Mouse (Mus musculus) limb, embryonic 10.5 days (tissue): Measurements from ENCODE around the gene Ddx55. TPM values are rescaled to one million over a fixed set of nuclear protein-coding genes. Genes with fewer than 3 reads are reported as not detected.
"Not testable (repeated sequence)": the region's sequence is repeated elsewhere in the genome, so short reads cannot be mapped to it uniquely, and the experiment has no call there.

Source experiments
- DNase-seq: peaks from one replicate; pipeline ENCODE4 v3.0.0-alpha.2; 2017; ENCODE audit warnings: low spot score
- H3K27ac ChIP-seq: fragments of 300-500 bp; sonication (generic); 2 replicates; pipeline ENCODE4 v1.5.1; 2016; ENCODE audit warnings: mild to moderate bottlenecking
- H3K27me3 ChIP-seq: fragments of 300-500 bp; sonication (generic); 2 replicates; pipeline ENCODE4 v1.6.1; 2016; ENCODE audit warnings: low read depth, mild to moderate bottlenecking; ENCODE audit not compliant: poor library complexity, severe bottlenecking
- H3K36me3 ChIP-seq: fragments of 300-500 bp; sonication (generic); 2 replicates; pipeline ENCODE4 v1.6.1; 2016; ENCODE audit warnings: mild to moderate bottlenecking, moderate library complexity
- H3K4me1 ChIP-seq: fragments of 300-500 bp; sonication (generic); 2 replicates; pipeline ENCODE4 v1.6.1; 2016
- H3K4me3 ChIP-seq: fragments of 300-500 bp; sonication (generic); 2 replicates; pipeline ENCODE4 v1.5.1; 2016; ENCODE audit warnings: mild to moderate bottlenecking, moderate library complexity
- H3K9me3 ChIP-seq: fragments of 300-500 bp; sonication (generic); replicated peaks from 2 replicates; pipeline ENCODE4 v1.6.1; 2016; ENCODE audit warnings: mild to moderate bottlenecking
- WGBS: fragments of 180-500 bp; shearing (Covaris S2); methylation state at CpG from one replicate; pipeline ENCODE4 v1.1.7; 2016; 5-methylcytosine and 5-hydroxymethylcytosine counted together
- polyA plus RNA-seq: library from polyadenylated mRNA; unstranded; fragments of >200 nt; fragmentation: Nextera tagmentation; extraction: Ambion mirVana; gene quantifications from 2 replicates; pipeline ENCODE4 v1.2.1, GENCODE M21; 2016

The Ddx55 gene
- polyA plus RNA-seq, 1 experiment from 2014 or later = 18.0 TPM

DNA sequence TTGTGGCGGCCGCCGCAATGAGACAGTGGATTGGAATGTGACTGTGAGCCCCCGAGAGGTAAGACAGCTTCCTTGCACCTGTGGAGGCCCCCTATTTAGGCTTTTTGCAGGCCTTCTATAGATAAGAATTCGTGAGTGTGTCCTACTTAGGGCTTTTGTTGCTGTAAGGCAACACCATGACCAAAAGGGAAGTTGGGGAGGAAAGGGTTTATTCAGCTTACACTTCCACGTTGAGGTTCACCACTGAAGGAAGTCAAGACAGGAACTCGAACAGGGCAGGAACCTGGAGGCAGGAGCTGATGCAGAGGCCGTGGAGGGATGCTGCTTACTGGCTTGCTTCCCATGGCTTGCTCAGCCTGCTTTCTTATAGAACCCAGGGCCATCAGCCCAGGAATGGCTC lies 47.1 kb downstream of the Ddx55 start:
- peaks cover 16% of the 10 kb centered on the region for H3K4me1 ChIP-seq
- not testable (repeated sequence) for H3K9me3 ChIP-seq, H3K27ac ChIP-seq, H3K27me3 ChIP-seq, DNase-seq
- H3K36me3 ChIP-seq = peaks cover 27% of the 10 kb centered on the region
- H3K4me3 ChIP-seq = peak overlapping the region; percentile 94; the same call in 1 of the 2 replicates
- WGBS = 64% methylated on average over 8 of the region's 8 CpGs

DNA sequence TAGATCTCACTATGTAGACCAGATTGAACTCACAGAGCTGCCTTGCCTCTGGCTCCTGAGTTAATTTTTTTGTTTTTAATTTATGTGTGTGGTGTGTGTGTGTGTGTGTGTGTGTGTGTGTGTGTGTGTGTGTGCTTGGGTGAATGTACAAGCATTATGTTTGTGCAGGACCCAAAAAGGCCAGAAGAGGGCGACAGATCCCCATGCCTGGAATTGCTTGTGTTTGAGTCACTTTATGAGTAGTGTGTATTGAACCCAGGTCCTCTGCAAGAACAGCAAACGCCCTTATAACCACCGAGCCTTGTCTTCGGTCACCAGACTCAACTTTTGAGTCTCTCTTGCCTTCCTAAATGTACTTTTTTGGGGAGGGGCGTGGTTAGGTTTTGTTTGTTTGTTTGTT lies 49.7 kb downstream of the Ddx55 start:
- Histone ChIP-seq H3K4me3 (no peak overlapping the region), H3K27ac (no peak overlapping the region), H3K36me3 (peaks cover 2% of the 10 kb centered on the region), H3K9me3 (no peaks in the 10 kb centered on the region), H3K27me3 (no peaks in the 10 kb centered on the region), H3K4me1 (peaks cover 16% of the 10 kb centered on the region)
- 72% methylated on average over 5 of the region's 5 CpGs for WGBS
- DNase-seq = peak; percentile 68

DNA sequence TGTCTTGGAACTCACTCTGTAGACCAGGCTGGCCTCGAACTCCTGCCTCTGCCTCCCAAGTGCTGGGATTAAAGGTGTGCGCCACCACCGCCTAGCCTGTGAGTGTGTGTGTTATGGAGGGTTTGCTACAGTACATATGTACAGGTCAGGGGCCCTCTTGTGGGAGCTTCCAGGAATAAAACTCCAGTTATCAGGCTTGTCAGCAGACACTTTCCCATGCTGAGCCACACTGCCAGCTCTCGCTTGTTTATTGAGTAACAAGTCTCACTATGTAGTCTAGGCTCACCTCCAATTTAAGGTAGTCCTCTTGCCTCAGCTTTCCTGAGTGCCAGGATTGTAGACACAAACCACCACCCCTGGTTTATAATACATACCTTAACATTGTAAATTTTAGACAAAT lies 51.6 kb downstream of the Ddx55 start:
- Histone ChIP-seq H3K4me1 (peaks cover 5% of the 10 kb centered on the region), H3K27ac (no peak overlapping the region), H3K9me3 (no peaks in the 10 kb centered on the region), H3K27me3 (no peaks in the 10 kb centered on the region), H3K4me3 (no peak overlapping the region), H3K36me3 (peaks cover 9% of the 10 kb centered on the region; the same call in 1 of the 2 replicates)
- WGBS = 89% methylated on average over 4 of the region's 4 CpGs
- DNase-seq = no peak

DNA sequence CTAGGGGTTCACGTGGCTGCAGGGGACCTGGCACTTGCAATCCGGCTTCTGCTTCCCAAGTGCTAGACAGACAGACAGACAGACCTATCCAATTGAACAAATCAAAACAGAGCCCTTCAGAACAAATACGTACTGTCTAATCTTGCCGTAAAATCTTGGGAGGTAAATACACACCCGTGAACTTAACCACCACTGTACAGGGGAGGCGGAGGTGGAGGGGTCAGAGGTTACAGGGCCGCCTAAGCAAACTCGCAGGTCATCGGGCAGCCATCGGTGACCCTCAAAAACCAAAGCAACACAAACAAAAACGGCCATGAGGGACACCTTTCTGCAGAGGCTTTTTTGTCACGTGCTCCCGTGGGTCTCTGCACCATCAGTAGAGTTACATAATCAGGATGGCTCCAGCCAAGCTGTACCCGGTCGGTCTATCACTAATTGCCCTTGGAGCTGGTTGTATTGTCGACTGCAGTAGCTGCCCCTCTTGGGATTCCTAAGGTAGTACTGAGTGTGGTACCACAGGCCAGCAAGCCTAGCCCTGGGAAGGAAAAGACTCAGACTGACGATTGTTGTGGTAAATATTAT lies 52.5 kb downstream of the Ddx55 start:
- no peaks in the 10 kb centered on the region for H3K4me1 ChIP-seq
- H3K27ac ChIP-seq = no peak overlapping the region
- no peak overlapping the region for H3K4me3 ChIP-seq
- WGBS = 89% methylated on average over 17 of the region's 17 CpGs
- H3K9me3 ChIP-seq = no peaks in the 10 kb centered on the region
- DNase-seq = no peak
- H3K27me3 ChIP-seq = no peaks in the 10 kb centered on the region
- H3K36me3 ChIP-seq = peaks cover 9% of the 10 kb centered on the region; the same call in 1 of the 2 replicates

DNA sequence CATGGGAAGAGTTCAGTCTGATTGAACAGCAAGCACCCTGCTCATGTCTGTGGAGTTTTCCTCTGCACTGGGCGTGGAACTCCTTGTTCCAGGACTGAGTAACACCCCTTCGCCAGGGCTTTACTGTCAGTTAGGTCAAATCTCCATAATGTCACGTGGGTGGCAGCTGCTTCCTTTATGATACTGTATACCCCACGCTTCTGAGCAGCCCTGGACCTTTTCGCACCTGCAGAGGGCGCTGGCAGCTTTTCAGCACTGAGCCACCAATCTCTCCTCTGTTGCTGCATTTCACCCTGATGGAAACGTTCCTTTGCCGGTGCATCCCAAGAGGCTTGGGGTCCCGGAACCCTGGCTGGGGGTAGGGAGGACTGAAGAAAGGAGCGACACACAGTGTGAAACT lies 58.3 kb downstream of the Ddx55 start:
- DNase-seq = no peak
- H3K36me3 ChIP-seq = peaks cover 25% of the 10 kb centered on the region
- no peak overlapping the region for H3K4me3 ChIP-seq
- H3K27ac ChIP-seq = no peak overlapping the region
- no peaks in the 10 kb centered on the region for H3K4me1 ChIP-seq
- no peaks in the 10 kb centered on the region for H3K9me3 ChIP-seq
- no peaks in the 10 kb centered on the region for H3K27me3 ChIP-seq
- 78% methylated on average over 10 of the region's 10 CpGs for WGBS

DNA sequence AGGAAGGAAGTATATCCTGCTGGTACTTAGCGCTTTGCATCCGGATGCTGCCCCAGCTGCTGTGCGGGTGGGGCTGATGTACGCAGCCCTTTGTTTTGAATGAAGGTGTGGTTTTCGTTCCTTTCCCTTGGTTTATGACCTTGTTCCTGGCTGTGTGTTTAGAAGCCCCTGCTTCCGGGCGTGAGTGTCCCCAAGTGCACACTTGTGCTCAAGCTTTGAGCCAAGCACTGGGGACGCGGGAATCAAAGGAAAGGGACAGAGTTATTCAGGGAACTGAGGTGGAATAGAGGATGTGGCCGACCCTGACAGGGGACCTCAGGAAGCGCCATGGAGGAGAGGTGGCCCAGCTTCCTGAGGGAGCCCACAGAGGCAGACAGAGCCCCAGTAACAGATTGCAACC lies 62.0 kb downstream of the Ddx55 start:
- Histone ChIP-seq H3K27me3 (no peaks in the 10 kb centered on the region), H3K36me3 (peaks cover 29% of the 10 kb centered on the region), H3K4me1 (no peaks in the 10 kb centered on the region), H3K27ac (no peak overlapping the region), H3K9me3 (no peaks in the 10 kb centered on the region), H3K4me3 (no peak overlapping the region)
- WGBS = 84% methylated on average over 11 of the region's 11 CpGs
- no peak for DNase-seq

DNA sequence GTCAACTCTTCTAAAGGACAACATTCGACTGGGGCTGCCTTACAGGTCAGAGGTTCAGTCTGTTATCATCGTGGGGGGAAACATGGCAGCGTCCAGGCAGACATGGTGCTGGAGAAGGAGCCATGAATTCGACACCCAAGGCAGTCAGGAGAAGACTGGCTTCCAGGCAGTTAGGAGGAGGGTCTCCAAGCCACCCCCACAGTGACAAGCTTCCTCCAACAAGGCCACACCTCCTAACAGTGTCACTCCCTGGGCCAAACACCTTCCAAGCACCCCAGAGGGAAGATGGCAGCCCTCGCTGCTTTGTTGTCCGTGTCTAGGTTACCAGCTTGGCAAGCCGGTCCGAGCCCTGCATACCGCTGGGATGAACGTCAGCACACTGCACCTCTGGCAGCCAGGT lies 66.0 kb downstream of the Ddx55 start:
- DNase-seq = no peak
- no peak overlapping the region for H3K4me3 ChIP-seq
- no peaks in the 10 kb centered on the region for H3K27me3 ChIP-seq
- H3K27ac ChIP-seq = no peak overlapping the region
- WGBS = 82% methylated on average over 10 of the region's 10 CpGs
- peaks cover 19% of the 10 kb centered on the region for H3K36me3 ChIP-seq
- no peaks in the 10 kb centered on the region for H3K4me1 ChIP-seq
- no peaks in the 10 kb centered on the region for H3K9me3 ChIP-seq

Other genes starting within 250 kb of the Ddx55 start
- gene Mphosph9, start 224.9 kb upstream of the Ddx55 start, polyA plus RNA-seq = 21.8 and 23.5 TPM in 2 replicates
- gene 2810006K23Rik, start 224.8 kb upstream of the Ddx55 start, polyA plus RNA-seq = 18.0 and 20.0 TPM in 2 replicates
- gene Cdk2ap1, start 189.8 kb upstream of the Ddx55 start, polyA plus RNA-seq = 92.3 and 129 TPM in 2 replicates
- gene Sbno1, start 126.9 kb upstream of the Ddx55 start, polyA plus RNA-seq = 82.8 and 93.6 TPM in 2 replicates
- gene Kmt5a, start 112.9 kb upstream of the Ddx55 start, polyA plus RNA-seq = 52.3 and 71.3 TPM in 2 replicates
- gene Rilpl2, start 74.5 kb upstream of the Ddx55 start, polyA plus RNA-seq = 26.8 and 31.1 TPM in 2 replicates
- gene Snrnp35, start 69.7 kb upstream of the Ddx55 start, polyA plus RNA-seq = 30.8 and 32.2 TPM in 2 replicates
- 25.2 and 26.1 TPM in 2 replicates for gene Rilpl1, start 21.5 kb upstream of the Ddx55 start, polyA plus RNA-seq
- gene Tmed2, start 12.2 kb upstream of the Ddx55 start, polyA plus RNA-seq = 501 and 540 TPM in 2 replicates
- gene Eif2b1, start 26.3 kb downstream of the Ddx55 start, polyA plus RNA-seq = 89.6 and 98.8 TPM in 2 replicates
- gene Gtf2h3, start 26.3 kb downstream of the Ddx55 start, polyA plus RNA-seq = 115 TPM in 2 replicates
- 41.5 and 50.7 TPM in 2 replicates for gene Atp6v0a2, start 75.7 kb downstream of the Ddx55 start, polyA plus RNA-seq
- gene Dnah10, start 172.2 kb downstream of the Ddx55 start, polyA plus RNA-seq = 0.01 and 0.06 TPM in 2 replicates